Mouse (Mus musculus) hindbrain, postnatal 0 days (tissue): Measurements from ENCODE around the gene Zfp286. TPM values are rescaled to one million over a fixed set of nuclear protein-coding genes. Genes with fewer than 3 reads are reported as not detected.

Experiments used
- ATAC-seq: fragments of 200-750 bp; cut with Nextera tagmentation; 2 replicates; pipeline ENCODE4 v1.8.0; 2017; ENCODE audit warnings: mild to moderate bottlenecking, moderate TSS enrichment, moderate library complexity
- DNase-seq: peaks from one replicate; pipeline ENCODE4 v3.0.0-alpha.2; 2015; ENCODE audit warnings: low spot score
- H3K27ac ChIP-seq: fragments of 300-500 bp; sonication (generic); 2 replicates; pipeline ENCODE4 v1.5.1; 2014; ENCODE audit warnings: mild to moderate bottlenecking
- H3K27me3 ChIP-seq: fragments of 300-500 bp; sonication (generic); 2 replicates; pipeline ENCODE4 v1.6.1; 2014; ENCODE audit warnings: low read length, mixed read lengths; ENCODE audit not compliant: insufficient read depth
- H3K36me3 ChIP-seq: fragments of 300-500 bp; sonication (generic); 2 replicates; pipeline ENCODE4 v1.6.1; 2014; ENCODE audit warnings: low read length, mixed read lengths; ENCODE audit not compliant: insufficient read depth
- H3K4me1 ChIP-seq: fragments of 300-500 bp; sonication (generic); 2 replicates; pipeline ENCODE4 v1.6.1; 2014; ENCODE audit warnings: antibody characterized with exemption, low read length, mixed read lengths; ENCODE audit not compliant: insufficient read depth
- H3K4me2 ChIP-seq: fragments of 300-500 bp; sonication (generic); 2 replicates; pipeline ENCODE4 v1.6.1; 2014; ENCODE audit warnings: low read depth, mild to moderate bottlenecking, low read length, moderate library complexity, mixed read lengths
- H3K4me3 ChIP-seq: fragments of 300-500 bp; sonication (generic); 2 replicates; pipeline ENCODE4 v1.5.1; 2014; ENCODE audit warnings: low read length
- H3K9ac ChIP-seq: fragments of 300-500 bp; sonication (generic); replicated peaks from 2 replicates; pipeline ENCODE4 v1.6.1; 2014; ENCODE audit warnings: mild to moderate bottlenecking, low read length, moderate library complexity, mixed read lengths
- H3K9me3 ChIP-seq: fragments of 300-500 bp; sonication (generic); 2 replicates; pipeline ENCODE4 v1.6.1; 2016; ENCODE audit warnings: low read length, mixed read lengths
- CTCF ChIP-seq: IDR thresholded peaks from 2 replicates; pipeline ENCODE4 v1.5.1; 2016; ENCODE audit warnings: antibody characterized with exemption, control low read depth, low read depth
- WGBS: fragments of 180-500 bp; shearing (Covaris S2); extraction: QIAGEN DNeasy Blood & Tissue Kit; methylation state at CpG from one replicate; pipeline ENCODE4 v1.1.7; 2014; 5-methylcytosine and 5-hydroxymethylcytosine counted together
- polyA plus RNA-seq: library from polyadenylated mRNA; unstranded; fragments of >200 nt; fragmentation: Nextera tagmentation; extraction: Ambion mirVana; gene quantifications from 2 replicates; pipeline ENCODE4 v1.2.1, GENCODE M21; 2015
- total RNA-seq: library from RNA; depleted of rRNA; stranded (reverse); fragments of >200 nt; gene quantifications from 2 replicates; pipeline ENCODE4 v1.2.3, GENCODE M21; 2014

The Zfp286 gene
- total and polyA plus RNA-seq, 2 experiments from 2014 or later = 14.8 to 18.3 TPM

- H3K9me3 ChIP-seq = no peaks in the 10 kb centered on the region
- DNase-seq = peak; percentile 5
- WGBS = 63% methylated on average over 6 of the region's 6 CpGs
- no peaks in the 10 kb centered on the region for H3K27me3 ChIP-seq
- H3K27ac ChIP-seq = no peak overlapping the region
- no peak overlapping the region for H3K4me3 ChIP-seq
- H3K9ac ChIP-seq = no peak overlapping the region
- TF ChIP-seq CTCF = no peak
- no peak overlapping the region for H3K4me2 ChIP-seq
- no peaks in the 10 kb centered on the region for H3K36me3 ChIP-seq
- ATAC-seq = no peak
- H3K4me1 ChIP-seq = peaks cover 5% of the 10 kb centered on the region; the same call in 1 of the 2 replicates
Observed at GRCm38 (mm10) chr11:62816591-62816990, 27.3 kb upstream of the Zfp286 start.

GRCm38 (mm10) chr11:62815438-62815837 lies 26.2 kb upstream of the Zfp286 start:
- no peak overlapping the region for H3K4me2 ChIP-seq
- H3K27me3 ChIP-seq = no peaks in the 10 kb centered on the region
- no peaks in the 10 kb centered on the region for H3K36me3 ChIP-seq
- H3K27ac ChIP-seq = no peak overlapping the region
- no peak for ATAC-seq
- no peak for DNase-seq
- no peaks in the 10 kb centered on the region for H3K9me3 ChIP-seq
- no peak overlapping the region for H3K9ac ChIP-seq
- 89% methylated on average over 1 of the region's 1 CpGs for WGBS
- H3K4me3 ChIP-seq = no peak overlapping the region
- H3K4me1 ChIP-seq = peaks cover 5% of the 10 kb centered on the region; the same call in 1 of the 2 replicates
- TF ChIP-seq CTCF = no peak

DNA sequence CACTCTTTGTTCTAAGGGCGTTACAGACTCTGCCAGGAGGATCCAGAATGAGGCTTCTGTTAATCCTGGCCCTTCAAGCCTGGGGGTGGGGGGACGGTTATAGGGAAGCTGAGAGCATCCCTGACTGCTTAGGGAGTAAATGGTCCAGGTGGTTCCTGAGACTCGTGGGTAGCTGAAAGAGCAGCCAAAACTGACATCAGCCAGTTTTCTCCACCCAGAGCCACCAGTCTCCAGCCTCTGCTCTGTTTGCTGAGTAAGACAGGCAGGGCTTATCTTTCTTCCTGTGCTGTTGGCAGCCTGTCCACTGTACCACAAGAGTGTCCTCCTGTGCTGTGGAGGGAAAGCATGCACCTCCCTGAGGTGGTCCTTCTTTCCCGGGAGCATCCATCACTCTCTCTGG lies 25.4 kb upstream of the Zfp286 start:
- Histone ChIP-seq H3K9ac (no peak overlapping the region), H3K36me3 (no peaks in the 10 kb centered on the region), H3K27me3 (no peaks in the 10 kb centered on the region), H3K27ac (no peak overlapping the region), H3K4me3 (no peak overlapping the region), H3K4me1 (no peaks in the 10 kb centered on the region), H3K9me3 (no peaks in the 10 kb centered on the region), H3K4me2 (no peak overlapping the region)
- ATAC-seq (no peak), DNase-seq (no peak)
- WGBS = 60% methylated on average over 4 of the region's 4 CpGs
- no peak for TF ChIP-seq CTCF

DNA sequence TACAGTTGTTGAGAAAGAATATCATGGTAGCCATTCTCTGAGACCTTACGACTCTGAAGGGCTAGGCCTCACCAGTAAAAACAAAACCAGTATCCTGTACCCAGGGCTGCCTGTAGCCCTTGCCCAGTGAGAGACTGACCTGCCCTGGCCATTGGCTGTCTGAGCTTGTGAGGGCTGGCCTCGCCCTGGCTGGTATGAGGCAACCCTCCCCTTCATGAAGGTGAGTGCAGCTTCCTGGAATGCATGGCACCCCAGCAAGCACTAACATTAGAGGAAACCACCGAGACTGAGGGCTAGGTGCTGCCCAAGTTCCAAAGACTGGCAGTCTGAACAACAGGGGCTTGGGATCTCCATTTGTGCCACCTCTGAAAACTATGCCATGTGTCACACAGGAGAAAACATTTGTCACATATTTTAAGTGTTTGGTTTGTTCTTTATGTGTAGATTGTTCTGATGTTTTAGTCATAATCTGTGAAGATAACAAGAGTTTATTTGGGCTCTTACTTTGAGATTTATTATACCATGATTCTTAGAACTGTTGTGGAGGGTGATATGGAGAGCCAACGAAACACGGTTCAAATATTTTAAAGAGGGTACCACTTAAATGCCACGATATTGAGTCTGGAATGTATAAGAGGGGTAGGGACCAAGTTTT lies 24.8 kb upstream of the Zfp286 start:
- ATAC-seq = no peak
- Histone ChIP-seq H3K36me3 (no peaks in the 10 kb centered on the region), H3K4me2 (no peak overlapping the region), H3K27ac (no peak overlapping the region), H3K4me3 (no peak overlapping the region), H3K4me1 (no peaks in the 10 kb centered on the region), H3K9ac (no peak overlapping the region), H3K27me3 (no peaks in the 10 kb centered on the region), H3K9me3 (no peaks in the 10 kb centered on the region)
- no peak for DNase-seq
- WGBS = 74% methylated on average over 6 of the region's 6 CpGs
- no peak for TF ChIP-seq CTCF

- Histone ChIP-seq H3K4me2 (no peak overlapping the region), H3K36me3 (no peaks in the 10 kb centered on the region), H3K4me1 (no peaks in the 10 kb centered on the region), H3K4me3 (no peak overlapping the region), H3K27ac (no peak overlapping the region), H3K9me3 (no peaks in the 10 kb centered on the region), H3K27me3 (no peaks in the 10 kb centered on the region), H3K9ac (no peak overlapping the region)
- TF ChIP-seq CTCF = no peak
- 61% methylated on average over 1 of the region's 1 CpGs for WGBS
- no peak for ATAC-seq
- no peak for DNase-seq
Observed at GRCm38 (mm10) chr11:62813497-62813896, 24.2 kb upstream of the Zfp286 start.

DNA sequence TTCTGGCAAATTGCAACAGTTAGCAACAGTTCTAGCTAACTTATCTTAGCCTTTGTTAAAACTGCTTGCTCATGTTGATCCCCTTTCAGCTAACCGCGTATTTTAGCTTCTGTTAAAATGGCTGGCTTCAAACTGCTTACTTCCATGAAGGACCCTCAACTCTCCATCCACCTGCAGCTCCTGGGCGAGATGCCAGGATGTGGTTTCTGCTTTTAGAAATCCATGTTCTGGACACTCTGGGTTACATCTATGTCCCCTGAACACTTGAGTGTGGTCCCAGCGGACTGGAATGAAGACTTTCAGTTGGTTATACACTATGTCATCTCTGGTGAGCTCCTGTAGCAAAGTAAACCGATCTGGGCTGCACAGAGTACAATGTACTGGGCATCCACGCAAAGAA lies 23.0 kb upstream of the Zfp286 start:
- Histone ChIP-seq H3K36me3 (no peaks in the 10 kb centered on the region), H3K4me2 (no peak overlapping the region), H3K9me3 (no peaks in the 10 kb centered on the region), H3K4me3 (no peak overlapping the region), H3K9ac (no peak overlapping the region), H3K27ac (no peak overlapping the region), H3K27me3 (no peaks in the 10 kb centered on the region), H3K4me1 (no peaks in the 10 kb centered on the region)
- WGBS = 85% methylated on average over 6 of the region's 6 CpGs
- DNase-seq (no peak), ATAC-seq (no peak)
- no peak for TF ChIP-seq CTCF

DNA sequence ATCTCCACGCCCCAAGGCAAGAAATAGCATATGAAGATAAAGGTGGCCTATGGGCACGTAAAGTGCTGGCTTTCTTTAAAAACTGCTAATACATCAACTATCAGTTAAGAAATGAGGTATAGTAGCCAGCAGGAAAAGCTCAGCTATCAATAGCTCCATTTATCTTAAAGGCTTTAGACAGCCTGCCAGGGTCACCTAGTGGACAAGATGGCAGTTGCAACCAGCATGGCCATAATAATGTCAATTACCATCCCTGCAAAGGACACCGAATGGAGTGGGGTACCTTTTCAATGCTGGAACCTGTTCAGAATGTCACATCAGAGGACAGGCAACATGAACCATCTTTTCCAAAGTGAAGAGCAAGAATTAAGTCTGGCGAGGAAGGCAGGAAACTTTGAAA lies 19.9 kb upstream of the Zfp286 start:
- peak; percentile 72 for TF ChIP-seq CTCF
- H3K36me3 ChIP-seq = no peaks in the 10 kb centered on the region
- no peak overlapping the region for H3K9ac ChIP-seq
- DNase-seq (peak; percentile 31), ATAC-seq (no peak)
- no peaks in the 10 kb centered on the region for H3K4me1 ChIP-seq
- H3K27ac ChIP-seq = no peak overlapping the region
- H3K4me3 ChIP-seq = no peak overlapping the region
- H3K9me3 ChIP-seq = no peaks in the 10 kb centered on the region
- no peaks in the 10 kb centered on the region for H3K27me3 ChIP-seq
- WGBS = 76% methylated on average over 4 of the region's 4 CpGs
- H3K4me2 ChIP-seq = no peak overlapping the region
